Mouse (Mus musculus) liver, embryonic 14 days (tissue): Measurements from ENCODE around the gene Vwa7. TPM values are rescaled to one million over a fixed set of nuclear protein-coding genes. Genes with fewer than 3 reads are reported as not detected.

Experiments used
- polyA plus RNA-seq: library from polyadenylated mRNA; depleted of rRNA; stranded (reverse); fragments of >200 nt; gene quantifications from 2 replicates; pipeline ENCODE4 v1.2.3, GENCODE M21; 2012; rRNA removed

Vwa7 gene
- polyA plus RNA-seq: 0.12 and 0.20 TPM in 2 replicates

GRCm38 (mm10) chr17:35016376-35016775, at the start of gene Vwa7:
Gene Vwa7, plus strand, starts transcription at chr17:35016579.

GRCm38 (mm10) chr17:34969822-34970221, 46.6 kb upstream of the Vwa7 start, which contains the start of gene Gm20481:
Gene Gm20481, plus strand, starts transcription at chr17:34969912.

GRCm38 (mm10) chr17:34972069-34972749, 44.2 kb upstream of the Vwa7 start, which contains the start of the genes Hspa1a and Hspa1l:
Gene Hspa1a, minus strand, starts transcription at chr17:34972156.
Gene Hspa1l, plus strand, starts transcription at chr17:34972703.

GRCm38 (mm10) chr17:34981690-34982180, 34.6 kb upstream of the Vwa7 start, which contains the start of gene Lsm2:
Gene Lsm2, plus strand, starts transcription at chr17:34981862.

GRCm38 (mm10) chr17:35000717-35001451, 15.5 kb upstream of the Vwa7 start, which contains the start of gene Vars:
Gene Vars, plus strand, starts transcription at chr17:35000987.

GRCm38 (mm10) chr17:35027277-35028068, 11.1 kb downstream of the Vwa7 start, which contains the start of gene Sapcd1:
Gene Sapcd1, minus strand, starts transcription at chr17:35028016.

GRCm38 (mm10) chr17:35046681-35047455, 30.5 kb downstream of the Vwa7 start, which contains the start of gene Msh5:
Gene Msh5, minus strand, starts transcription at chr17:35046745.

GRCm38 (mm10) chr17:35049561-35050016, 33.2 kb downstream of the Vwa7 start, which contains the start of gene Clic1:
Gene Clic1, plus strand, starts transcription at chr17:35049966.

GRCm38 (mm10) chr17:35058911-35059892, 42.8 kb downstream of the Vwa7 start, which contains the start of gene Ddah2:
Gene Ddah2, plus strand, starts transcription at chr17:35059035.

GRCm38 (mm10) chr17:35064951-35065947, 48.9 kb downstream of the Vwa7 start, which contains the start of gene Ly6g6c:
Gene Ly6g6c, plus strand, starts transcription at chr17:35065388.

GRCm38 (mm10) chr17:35066084-35066483, 49.7 kb downstream of the Vwa7 start, which contains the start of gene Mpig6b:
Gene Mpig6b, minus strand, starts transcription at chr17:35066184.

Other genes with a start within 250 kb of the Vwa7 start
- 0.03 TPM in 1 of 2 replicates, not detected in the other for gene Cyp21a1, start 212.0 kb upstream of the Vwa7 start, polyA plus RNA-seq
- gene Stk19, start 179.6 kb upstream of the Vwa7 start, polyA plus RNA-seq: 15.6 and 17.8 TPM in 2 replicates
- 22.0 and 28.0 TPM in 2 replicates for gene Dxo, start 179.6 kb upstream of the Vwa7 start, polyA plus RNA-seq
- 19.0 and 22.2 TPM in 2 replicates for gene Skiv2l, start 166.4 kb upstream of the Vwa7 start, polyA plus RNA-seq
- gene Nelfe, start 166.2 kb upstream of the Vwa7 start, polyA plus RNA-seq: 43.8 and 44.0 TPM in 2 replicates
- 157 and 169 TPM in 2 replicates for gene Cfb, start 154.1 kb upstream of the Vwa7 start, polyA plus RNA-seq
- gene Zbtb12, start 137.1 kb upstream of the Vwa7 start, polyA plus RNA-seq: 5.7 and 6.1 TPM in 2 replicates
- not detected in 2 replicates for gene Gm20547, start 134.5 kb upstream of the Vwa7 start, polyA plus RNA-seq
- gene C2, start 118.3 kb upstream of the Vwa7 start, polyA plus RNA-seq: 14.2 and 18.4 TPM in 2 replicates
- gene Ehmt2, start 118.1 kb upstream of the Vwa7 start, polyA plus RNA-seq: 27.3 and 28.0 TPM in 2 replicates
- 1.1 and 1.3 TPM in 2 replicates for gene Slc44a4, start 102.1 kb upstream of the Vwa7 start, polyA plus RNA-seq
- gene Neu1, start 85.3 kb upstream of the Vwa7 start, polyA plus RNA-seq: 8.4 and 10.5 TPM in 2 replicates
- 1.1 and 1.3 TPM in 2 replicates for gene Hspa1b, start 57.3 kb upstream of the Vwa7 start, polyA plus RNA-seq
- gene Gm20481, start 46.7 kb upstream of the Vwa7 start, polyA plus RNA-seq: not detected in 2 replicates
- 0.58 and 0.67 TPM in 2 replicates for gene Hspa1a, start 44.4 kb upstream of the Vwa7 start, polyA plus RNA-seq
- 0.02 TPM in 2 replicates for gene Hspa1l, start 43.9 kb upstream of the Vwa7 start, polyA plus RNA-seq
- gene Lsm2, start 34.7 kb upstream of the Vwa7 start, polyA plus RNA-seq: 106 and 129 TPM in 2 replicates
- gene Vars, start 15.6 kb upstream of the Vwa7 start, polyA plus RNA-seq: 58.0 and 65.7 TPM in 2 replicates
- gene Sapcd1, start 11.4 kb downstream of the Vwa7 start, polyA plus RNA-seq: 2.0 TPM in 2 replicates
- 3.3 and 4.1 TPM in 2 replicates for gene Msh5, start 30.2 kb downstream of the Vwa7 start, polyA plus RNA-seq
- 70.1 and 85.9 TPM in 2 replicates for gene Clic1, start 33.4 kb downstream of the Vwa7 start, polyA plus RNA-seq
- 11.1 and 13.5 TPM in 2 replicates for gene Ddah2, start 42.5 kb downstream of the Vwa7 start, polyA plus RNA-seq
- gene Ly6g6c, start 48.8 kb downstream of the Vwa7 start, polyA plus RNA-seq: 0.21 and 0.24 TPM in 2 replicates
- gene Mpig6b, start 49.6 kb downstream of the Vwa7 start, polyA plus RNA-seq: 1.8 and 2.7 TPM in 2 replicates
- gene Ly6g6e, start 60.3 kb downstream of the Vwa7 start, polyA plus RNA-seq: 0.03 and 0.15 TPM in 2 replicates
- 0.66 and 0.76 TPM in 2 replicates for gene Ly6g6d, start 61.5 kb downstream of the Vwa7 start, polyA plus RNA-seq
- gene Ly6g6f, start 69.0 kb downstream of the Vwa7 start, polyA plus RNA-seq: 4.6 TPM in 2 replicates
- gene Abhd16a, start 72.7 kb downstream of the Vwa7 start, polyA plus RNA-seq: 25.1 and 29.0 TPM in 2 replicates
- not detected in 2 replicates for gene Ly6g5c, start 91.7 kb downstream of the Vwa7 start, polyA plus RNA-seq
- 0.42 and 0.67 TPM in 2 replicates for gene Ly6g5b, start 98.8 kb downstream of the Vwa7 start, polyA plus RNA-seq
- gene Gpank1, start 104.9 kb downstream of the Vwa7 start, polyA plus RNA-seq: 9.1 and 10.2 TPM in 2 replicates
- 76.9 and 86.4 TPM in 2 replicates for gene Csnk2b, start 105.5 kb downstream of the Vwa7 start, polyA plus RNA-seq
- gene D17H6S53E, start 109.8 kb downstream of the Vwa7 start, polyA plus RNA-seq: 1.2 and 1.6 TPM in 2 replicates
- 296 and 349 TPM in 2 replicates for gene Apom, start 115.5 kb downstream of the Vwa7 start, polyA plus RNA-seq
- gene Bag6, start 118.6 kb downstream of the Vwa7 start, polyA plus RNA-seq: 40.6 and 45.5 TPM in 2 replicates
- gene Prrc2a, start 148.3 kb downstream of the Vwa7 start, polyA plus RNA-seq: 48.0 and 59.1 TPM in 2 replicates
- 9.0 and 9.2 TPM in 2 replicates for gene Aif1, start 159.5 kb downstream of the Vwa7 start, polyA plus RNA-seq
- 21.0 and 28.7 TPM in 2 replicates for gene Lst1, start 171.9 kb downstream of the Vwa7 start, polyA plus RNA-seq
- gene Ltb, start 177.9 kb downstream of the Vwa7 start, polyA plus RNA-seq: 0.53 and 0.76 TPM in 2 replicates
- 0.33 and 0.48 TPM in 2 replicates for gene Tnf, start 185.4 kb downstream of the Vwa7 start, polyA plus RNA-seq
- gene Lta, start 188.8 kb downstream of the Vwa7 start, polyA plus RNA-seq: 0.03 and 0.09 TPM in 2 replicates
- gene Gm16181, start 204.3 kb downstream of the Vwa7 start, polyA plus RNA-seq: 0.10 TPM in 1 of 2 replicates, not detected in the other
- gene Atp6v1g2, start 217.1 kb downstream of the Vwa7 start, polyA plus RNA-seq: 1.6 and 1.7 TPM in 2 replicates
- 3.6 and 4.1 TPM in 2 replicates for gene Nfkbil1, start 219.2 kb downstream of the Vwa7 start, polyA plus RNA-seq
- 174 and 208 TPM in 2 replicates for gene Ddx39b, start 225.2 kb downstream of the Vwa7 start, polyA plus RNA-seq
- gene H2-D1, start 246.2 kb downstream of the Vwa7 start, polyA plus RNA-seq: 35.7 and 45.9 TPM in 2 replicates